Mouse (Mus musculus): ENCODE measurements around the gene Mgat5.
A peak's percentile ranks its signal among the peaks of the same experiment; 100 is the strongest.

The Mgat5 gene

DNA sequence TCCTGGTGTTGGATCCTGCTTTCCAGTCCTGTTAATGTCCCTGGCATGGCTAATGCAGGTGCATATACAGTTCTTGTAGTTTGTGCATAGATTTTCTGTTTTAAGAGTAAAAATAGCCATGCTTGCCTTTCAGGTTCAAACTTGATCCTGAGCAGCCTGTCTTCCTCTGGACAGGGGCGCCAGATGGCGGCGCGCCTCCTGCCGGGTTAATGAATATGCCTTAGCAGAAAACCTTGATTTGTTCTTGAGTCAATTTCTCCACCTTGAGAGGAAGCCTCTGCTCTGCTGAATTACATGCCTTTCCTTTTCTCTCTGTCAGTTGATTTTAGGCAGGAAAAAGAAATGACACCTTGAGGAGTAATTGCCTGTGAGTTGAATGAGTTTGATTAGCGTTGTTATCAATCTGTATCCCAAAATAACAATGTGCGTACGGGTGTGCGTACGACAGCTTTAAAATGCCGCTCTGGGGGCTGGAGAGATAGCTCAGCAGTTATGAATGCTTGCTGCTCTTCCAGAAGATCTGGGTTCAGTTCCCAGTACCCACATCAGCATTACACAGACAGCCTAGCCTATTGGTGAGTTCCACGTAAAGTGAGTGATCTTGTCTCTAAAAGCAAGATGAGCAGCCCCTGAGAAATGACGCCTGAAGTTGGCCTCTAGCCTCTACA, 57.5 kb downstream of the Mgat5 start:
- no peak for DNase-seq

- DNase-seq, result no peak
Observed at GRCm38 (mm10) chr1:127267985-127268384, 63.2 kb downstream of the Mgat5 start.

- no peak for DNase-seq
Observed at GRCm38 (mm10) chr1:127269343-127269742, 64.5 kb downstream of the Mgat5 start.

GRCm38 (mm10) chr1:127270273-127271020, 65.6 kb downstream of the Mgat5 start:
- DNase-seq, result peak; percentile 42

- DNase-seq, result no peak
Observed at GRCm38 (mm10) chr1:127271156-127271555, 66.3 kb downstream of the Mgat5 start.

GRCm38 (mm10) chr1:127273363-127273762, 68.5 kb downstream of the Mgat5 start:
- DNase-seq, result no peak

DNA sequence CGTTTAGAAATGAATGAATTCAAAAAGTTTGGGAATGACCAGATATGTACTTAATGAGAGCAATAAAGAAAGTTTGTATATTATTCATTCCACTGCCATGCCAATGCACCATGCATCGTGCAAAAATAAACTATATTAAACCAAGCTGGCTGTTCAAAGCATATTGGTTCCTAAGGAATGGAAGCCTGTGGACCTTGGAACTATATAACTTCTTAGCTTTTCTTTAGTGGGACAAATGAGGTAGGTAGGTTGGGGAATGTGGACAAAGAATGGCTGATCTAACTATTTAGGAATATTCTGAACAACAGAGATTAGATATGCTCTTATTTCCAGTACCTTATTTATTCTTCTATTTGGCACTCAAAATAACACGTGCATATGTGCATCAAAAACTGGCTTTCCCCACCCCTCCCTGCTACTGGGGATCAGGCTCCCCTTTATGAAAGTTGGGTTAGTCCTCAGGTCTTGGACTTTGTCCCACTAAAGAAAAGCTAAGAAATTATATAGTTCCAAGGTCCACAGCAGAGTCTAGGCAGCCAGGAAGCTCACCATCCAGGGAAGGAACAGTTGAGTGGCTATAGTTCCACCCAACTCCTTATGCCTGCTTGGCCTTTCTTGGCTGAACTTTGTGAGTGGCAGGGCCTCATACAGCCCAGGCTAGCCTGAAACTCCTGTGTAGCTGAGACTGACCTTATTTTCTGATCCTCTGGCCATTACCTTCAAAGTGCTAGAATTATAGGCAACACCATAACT, 70.9 kb downstream of the Mgat5 start:
- no peak for DNase-seq

GRCm38 (mm10) chr1:127278067-127278466, 73.3 kb downstream of the Mgat5 start:
- DNase-seq, result no peak

- DNase-seq, result peak; percentile 80
Observed at GRCm38 (mm10) chr1:127280256-127280655, 75.4 kb downstream of the Mgat5 start.

DNA sequence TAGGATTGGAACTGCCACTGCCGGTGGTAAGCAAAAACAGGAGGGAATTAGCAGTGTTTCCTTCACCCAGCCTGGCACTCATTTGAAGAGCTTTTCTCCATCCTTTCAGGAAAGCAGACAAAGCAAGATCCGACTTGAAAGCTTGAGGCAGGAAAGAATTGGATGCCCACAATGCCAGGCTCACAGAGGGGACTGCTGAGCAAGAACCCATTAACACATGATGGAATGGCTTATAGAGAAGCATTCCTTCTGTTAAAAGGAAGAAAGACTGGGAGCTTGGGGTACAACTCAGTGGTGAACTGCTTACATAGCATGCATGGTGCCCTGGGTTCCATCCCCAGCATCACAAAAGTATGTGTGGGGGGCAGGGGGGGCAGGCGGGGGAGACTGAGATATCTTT, 80.2 kb downstream of the Mgat5 start:
- no peak for DNase-seq

DNA sequence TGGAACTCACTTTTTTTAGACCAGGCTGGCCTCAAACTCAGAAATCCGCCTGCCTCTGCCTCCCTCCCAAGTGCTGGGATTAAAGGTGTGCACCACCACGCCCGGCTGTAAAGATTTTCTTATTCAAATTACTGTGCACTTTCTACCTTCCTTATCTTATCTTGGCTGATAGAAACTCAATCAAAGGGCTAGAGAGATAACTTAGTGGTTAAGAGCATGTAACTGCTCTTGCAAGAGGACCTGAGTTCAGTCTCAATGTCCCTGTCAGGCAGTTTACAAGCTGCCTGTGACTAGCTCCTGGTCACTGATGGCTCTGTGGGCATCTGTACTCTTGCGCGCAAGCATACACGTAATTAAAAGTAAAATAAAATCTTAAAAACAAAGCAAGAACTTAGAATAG, 82.7 kb downstream of the Mgat5 start:
- no peak for DNase-seq

GRCm38 (mm10) chr1:127290879-127291278, 86.1 kb downstream of the Mgat5 start:
- DNase-seq, result no peak

- no peak for DNase-seq
Observed at GRCm38 (mm10) chr1:127291721-127292120, 86.9 kb downstream of the Mgat5 start.

DNA sequence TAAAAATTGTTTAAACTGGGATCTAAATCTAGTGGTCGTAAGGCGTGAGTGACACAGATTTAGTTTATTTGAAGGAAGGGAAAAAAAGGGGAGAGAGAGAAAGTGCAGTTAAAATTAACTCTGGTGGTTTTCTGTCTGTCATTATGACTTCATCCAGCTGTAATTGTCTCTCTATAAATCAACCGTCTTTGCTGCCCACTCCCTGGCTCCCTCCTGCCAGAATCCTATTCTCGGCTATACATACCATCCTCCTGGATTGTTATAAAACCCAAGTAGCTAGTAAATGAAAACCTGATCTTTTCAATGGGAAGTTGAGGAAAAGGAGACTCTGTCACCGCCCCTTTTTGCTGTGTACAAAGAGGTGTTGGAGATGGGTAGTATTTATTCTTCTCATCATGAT, 88.5 kb downstream of the Mgat5 start:
- no peak for DNase-seq

GRCm38 (mm10) chr1:127296815-127297214, 92.0 kb downstream of the Mgat5 start:
- no peak for DNase-seq

GRCm38 (mm10) chr1:127299774-127300173, 95.0 kb downstream of the Mgat5 start:
- DNase-seq, result no peak

DNA sequence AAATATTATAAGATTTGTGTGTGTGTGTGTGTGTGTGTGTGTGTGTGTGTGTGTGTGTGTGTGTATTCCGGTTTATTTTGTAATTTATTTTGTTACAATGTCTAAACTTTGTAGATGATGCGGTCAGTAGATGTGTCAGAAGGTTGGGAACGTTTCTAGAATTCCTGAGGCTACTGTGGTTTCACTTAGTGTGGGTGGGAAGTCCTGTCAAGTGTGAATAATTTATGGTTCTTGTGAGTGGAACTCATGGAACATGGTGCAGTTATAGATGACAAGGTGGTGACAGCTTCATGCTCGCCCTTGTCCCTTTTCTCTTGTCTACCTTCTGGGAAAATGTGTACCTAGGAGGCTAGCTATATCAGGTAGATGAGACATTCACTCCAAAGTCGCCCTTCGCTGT, 96.2 kb downstream of the Mgat5 start:
- no peak for DNase-seq

DNA sequence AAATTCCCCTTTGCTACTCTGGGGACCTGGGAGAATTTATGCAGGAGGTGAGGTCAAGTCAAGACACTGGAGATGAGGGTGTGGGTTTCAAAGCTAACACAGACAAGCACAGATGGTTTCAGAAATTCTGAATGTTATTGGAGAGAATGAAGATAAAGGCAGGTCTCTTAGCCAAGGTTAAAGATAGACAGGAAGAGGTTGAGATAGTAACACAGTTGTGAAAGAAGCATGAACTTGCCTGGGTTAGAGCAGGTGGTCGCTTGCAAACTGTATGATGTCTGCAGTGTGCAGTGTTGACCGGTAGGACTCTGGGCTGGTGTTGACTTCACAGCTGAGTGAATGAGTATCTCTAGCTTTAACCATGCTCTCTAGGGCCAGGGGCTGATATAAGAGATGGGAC, 97.8 kb downstream of the Mgat5 start:
- DNase-seq, result peak; percentile 53

DNA sequence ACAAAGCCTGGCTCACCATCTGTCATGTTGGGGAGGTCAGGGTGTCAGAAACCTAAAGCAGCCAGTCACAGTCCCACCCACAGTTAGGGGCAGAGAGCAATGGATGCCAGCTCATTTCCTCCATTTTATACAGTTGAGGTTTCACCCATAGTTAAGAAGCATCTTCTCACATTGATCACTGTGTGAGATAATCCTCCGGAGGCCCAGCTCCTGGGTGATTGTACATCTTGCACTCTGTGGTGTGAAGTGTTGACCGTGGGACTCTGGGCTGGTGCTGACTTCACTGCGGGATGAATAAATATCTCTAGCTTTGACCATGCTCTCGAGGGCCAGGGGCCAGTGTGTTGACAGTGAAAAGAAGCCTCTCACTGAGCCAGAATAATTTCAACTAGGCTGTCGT, 99.0 kb downstream of the Mgat5 start:
- DNase-seq, result no peak

DNA sequence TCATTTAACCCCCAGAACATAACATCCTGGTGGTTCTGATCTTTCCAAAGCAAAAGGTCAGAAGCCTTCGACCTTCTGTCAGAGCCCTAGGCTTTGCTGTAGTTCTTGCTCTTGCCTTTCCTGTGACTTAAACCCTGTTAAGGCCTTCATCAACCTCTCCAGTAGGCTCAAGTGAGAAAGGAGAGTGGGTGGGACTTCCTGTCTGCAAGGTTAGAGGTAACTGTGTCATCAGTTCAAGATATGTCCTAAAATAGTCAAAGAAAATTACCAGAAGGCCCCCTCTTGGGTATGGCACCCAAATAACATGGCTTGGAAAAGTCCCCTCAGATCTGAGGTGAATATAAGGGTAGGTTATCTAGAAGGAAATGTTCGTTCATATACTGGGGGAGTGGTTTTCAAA, 99.5 kb downstream of the Mgat5 start:
- DNase-seq, result no peak

DNA sequence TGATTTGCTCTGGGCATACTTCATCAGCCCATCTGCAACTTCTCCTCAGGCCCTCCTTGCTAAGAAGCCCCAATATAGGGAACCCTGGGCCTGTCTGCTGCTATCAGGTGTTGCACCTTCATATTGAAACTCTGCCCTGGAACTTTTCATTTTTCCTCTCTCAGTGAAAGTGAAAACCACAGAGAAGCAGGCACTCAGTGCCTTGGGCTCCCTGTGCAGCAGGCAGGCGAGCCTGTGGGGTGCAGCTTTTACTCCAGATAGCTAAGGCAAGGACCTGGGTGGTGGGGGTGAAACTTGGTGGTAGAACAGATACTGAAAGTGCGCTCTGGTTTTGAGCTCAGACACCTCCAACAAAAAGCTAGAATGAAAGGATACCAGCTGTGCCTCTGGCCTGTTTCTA, 100.8 kb downstream of the Mgat5 start:
- peak; percentile 58 for DNase-seq

GRCm38 (mm10) chr1:127306024-127306771, 101.4 kb downstream of the Mgat5 start:
- DNase-seq, result no peak

DNA sequence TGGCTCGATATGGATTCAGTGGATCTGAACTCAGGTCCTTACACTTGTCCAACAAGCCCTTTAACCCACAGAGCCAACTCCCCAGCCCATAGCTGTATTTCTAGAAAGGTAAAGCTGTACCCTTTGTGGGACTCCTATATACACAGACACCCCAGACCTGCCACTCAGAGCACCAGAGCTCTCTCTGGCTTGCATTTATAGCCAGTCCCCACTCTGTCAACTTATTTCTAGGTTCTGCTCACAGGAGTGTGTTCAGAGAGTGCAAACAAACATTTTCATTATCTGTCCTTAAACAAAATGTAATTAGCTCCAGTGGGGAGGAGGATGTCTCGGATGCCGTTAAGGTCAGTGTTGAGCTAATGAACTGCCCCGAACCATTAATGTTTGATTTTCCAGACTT, 102.5 kb downstream of the Mgat5 start:
- DNase-seq, result no peak
